Mouse (Mus musculus) stomach, postnatal 0 days (tissue): ENCODE measurements around the gene Klhl11. TPM values are rescaled to one million over a fixed set of nuclear protein-coding genes. Genes with fewer than 3 reads are reported as not detected.

ENCODE experiments used
- ATAC-seq: fragments of 200-750 bp; cut with Nextera tagmentation; 2 replicates; pipeline ENCODE4 v1.8.0; 2017; ENCODE audit not compliant: low FRiP score, low TSS enrichment
- DNase-seq: peaks from one replicate; pipeline ENCODE4 v3.0.0-alpha.2; 2016; ENCODE audit warnings: low spot score
- H3K27ac ChIP-seq: fragments of 300-500 bp; sonication (generic); replicated peaks from 2 replicates; pipeline ENCODE4 v1.5.1; 2014; ENCODE audit warnings: mild to moderate bottlenecking, control low read depth
- H3K27me3 ChIP-seq: fragments of 300-500 bp; sonication (generic); 2 replicates; pipeline ENCODE4 v1.6.1; 2014; ENCODE audit warnings: low read length; ENCODE audit not compliant: control insufficient read depth, insufficient read depth
- H3K36me3 ChIP-seq: fragments of 300-500 bp; sonication (generic); 2 replicates; pipeline ENCODE4 v1.6.1; 2014; ENCODE audit warnings: low read length, mixed read lengths; ENCODE audit not compliant: control insufficient read depth, insufficient read depth
- H3K4me1 ChIP-seq: fragments of 300-500 bp; sonication (generic); replicated peaks from 2 replicates; pipeline ENCODE4 v1.6.1; 2014; ENCODE audit warnings: antibody characterized with exemption; ENCODE audit not compliant: control insufficient read depth, insufficient read depth
- H3K4me2 ChIP-seq: fragments of 300-500 bp; sonication (generic); replicated peaks from 2 replicates; pipeline ENCODE4 v1.6.1; 2014; ENCODE audit warnings: low read depth, mild to moderate bottlenecking, control low read depth, moderate library complexity
- H3K4me3 ChIP-seq: fragments of 300-500 bp; sonication (generic); 2 replicates; pipeline ENCODE4 v1.5.1; 2014; ENCODE audit warnings: low read depth, low read length, control low read depth
- H3K9ac ChIP-seq: fragments of 300-500 bp; sonication (generic); 2 replicates; pipeline ENCODE4 v1.6.1; 2014; ENCODE audit warnings: mild to moderate bottlenecking, low read length, control low read depth, mixed read lengths
- H3K9me3 ChIP-seq: fragments of 300-500 bp; sonication (generic); 2 replicates; pipeline ENCODE4 v1.6.1; 2016; ENCODE audit warnings: low read length; ENCODE audit not compliant: control insufficient read depth
- CTCF ChIP-seq: IDR thresholded peaks from 2 replicates; pipeline ENCODE4 v1.5.1; 2016; ENCODE audit warnings: antibody characterized with exemption, low read depth, mild to moderate bottlenecking, moderate library complexity
- EP300 ChIP-seq: optimal IDR thresholded peaks from 2 replicates; pipeline ENCODE3; 2016; ENCODE audit warnings: antibody characterized with exemption
- WGBS: fragments of 180-500 bp; shearing (Covaris S2); extraction: QIAGEN DNeasy Blood & Tissue Kit; methylation state at CpG from one replicate; pipeline ENCODE4 v1.1.7; 2014; 5-methylcytosine and 5-hydroxymethylcytosine counted together
- polyA plus RNA-seq: library from polyadenylated mRNA; unstranded; fragments of >200 nt; fragmentation: Nextera tagmentation; extraction: Ambion mirVana; gene quantifications from 2 replicates; pipeline ENCODE4 v1.2.1, GENCODE M21; 2015

Klhl11 gene
- polyA plus RNA-seq, 1 experiment from 2014 or later: 3.3 TPM

DNA sequence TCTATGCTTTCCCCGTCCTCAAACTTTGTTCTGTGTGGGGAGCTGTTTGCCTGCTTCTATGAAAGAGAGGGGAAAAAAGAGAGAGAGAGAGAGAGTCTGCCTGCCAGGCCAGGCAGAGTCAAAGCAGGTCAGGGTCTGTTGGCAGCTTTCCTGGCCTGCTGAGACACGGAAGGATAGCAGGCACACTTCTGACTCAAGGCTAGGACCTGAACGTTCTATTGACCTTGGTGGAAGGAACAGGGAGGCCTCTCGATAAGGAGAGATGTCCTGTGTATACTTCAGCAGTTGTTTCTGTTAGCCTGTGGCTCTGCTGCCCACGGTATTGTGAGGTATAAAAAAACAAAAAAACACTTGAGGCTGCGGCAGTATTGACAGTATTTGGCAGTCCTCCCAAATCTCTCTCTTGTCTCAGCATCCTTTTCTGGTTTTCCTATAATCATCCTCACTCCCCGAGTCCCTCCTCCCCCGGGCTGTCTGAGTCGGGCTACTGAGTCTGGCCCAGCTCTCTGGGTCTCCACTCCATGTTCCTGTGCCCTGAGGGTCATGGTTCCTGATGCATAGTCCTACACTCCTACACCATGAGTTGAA lies 43.8 kb downstream of the Klhl11 start:
- no peak overlapping the region for H3K4me2 ChIP-seq
- H3K9ac ChIP-seq: 0 out of 2 replicates have a peak overlapping the region, but pooled peaks have one; percentile 35
- ATAC-seq (no peak), DNase-seq (no peak)
- no peaks in the 10 kb centered on the region for H3K9me3 ChIP-seq
- H3K27ac ChIP-seq: peak overlapping the region; percentile 49; the same call in 1 of the 2 replicates
- H3K4me3 ChIP-seq: no peak overlapping the region
- H3K36me3 ChIP-seq: peaks cover 2% of the 10 kb centered on the region
- TF ChIP-seq CTCF (no peak), EP300 (no peak)
- H3K27me3 ChIP-seq: no peaks in the 10 kb centered on the region
- WGBS: 41% methylated on average over 9 of the region's 9 CpGs
- H3K4me1 ChIP-seq: no peaks in the 10 kb centered on the region

DNA sequence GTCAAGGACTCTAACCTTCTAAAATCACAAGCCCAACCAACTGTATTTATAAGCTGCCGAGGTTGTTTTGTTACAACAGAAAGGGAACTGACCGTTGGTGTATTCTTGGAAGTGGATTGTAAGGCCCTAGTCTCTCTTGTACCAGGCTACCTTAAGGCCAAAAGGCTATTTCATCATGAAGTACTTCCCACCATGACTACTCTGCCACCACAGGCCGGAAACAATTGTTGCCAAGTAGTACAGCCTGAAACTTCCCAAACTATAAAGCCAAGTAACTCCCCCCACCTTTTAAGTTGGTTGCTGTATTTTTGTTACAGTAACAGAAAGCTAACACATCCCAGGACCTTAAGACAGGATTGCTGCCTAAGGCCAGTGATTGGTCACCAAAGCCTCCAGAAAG lies 45.7 kb downstream of the Klhl11 start:
- H3K4me2 ChIP-seq: no peak overlapping the region
- no peaks in the 10 kb centered on the region for H3K9me3 ChIP-seq
- no peak overlapping the region for H3K9ac ChIP-seq
- WGBS: 76% methylated on average over 3 of the region's 3 CpGs
- H3K36me3 ChIP-seq: no peaks in the 10 kb centered on the region; the same call in 1 of the 2 replicates
- H3K4me3 ChIP-seq: no peak overlapping the region
- no peaks in the 10 kb centered on the region for H3K4me1 ChIP-seq
- DNase-seq: no peak
- H3K27me3 ChIP-seq: no peaks in the 10 kb centered on the region
- no peak overlapping the region for H3K27ac ChIP-seq
- no peak for ATAC-seq
- TF ChIP-seq CTCF (no peak), EP300 (no peak)

DNA sequence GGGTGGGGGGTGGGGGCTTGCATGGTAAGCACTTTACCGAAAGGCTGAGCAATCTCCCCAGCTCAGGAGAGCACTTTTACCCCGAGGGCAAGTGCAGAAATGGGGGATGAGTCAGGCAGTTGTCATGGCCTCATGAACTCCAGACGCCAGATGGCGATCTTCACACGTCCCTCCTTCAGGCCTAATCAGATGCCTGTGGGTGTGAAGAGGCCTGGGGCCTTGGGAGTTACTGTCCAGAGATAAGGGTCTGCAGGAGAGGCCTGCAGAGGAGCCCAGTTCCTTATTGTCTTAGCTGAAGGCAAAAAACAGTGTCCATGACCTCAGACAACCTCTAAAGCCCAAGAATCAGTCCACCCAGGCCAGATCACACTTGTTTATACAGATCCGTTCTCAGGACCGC lies 46.7 kb downstream of the Klhl11 start:
- H3K27me3 ChIP-seq: no peaks in the 10 kb centered on the region
- no peak overlapping the region for H3K9ac ChIP-seq
- 0 out of 2 replicates have a peak overlapping the region, but pooled peaks have one; percentile 5 for H3K27ac ChIP-seq
- H3K4me3 ChIP-seq: no peak overlapping the region
- TF ChIP-seq CTCF: peak; percentile 83
- no peak for TF ChIP-seq EP300
- no peaks in the 10 kb centered on the region; the same call in 1 of the 2 replicates for H3K36me3 ChIP-seq
- no peaks in the 10 kb centered on the region for H3K9me3 ChIP-seq
- WGBS: 18% methylated on average over 7 of the region's 7 CpGs
- 0 out of 2 replicates have a peak, but pooled peaks have one; percentile 33 for ATAC-seq
- DNase-seq: peak; percentile 55
- H3K4me2 ChIP-seq: no peak overlapping the region
- no peaks in the 10 kb centered on the region for H3K4me1 ChIP-seq

- Histone ChIP-seq H3K9ac (no peak overlapping the region), H3K27me3 (no peaks in the 10 kb centered on the region), H3K4me1 (no peaks in the 10 kb centered on the region), H3K36me3 (peaks cover 2% of the 10 kb centered on the region; the same call in 1 of the 2 replicates), H3K9me3 (no peaks in the 10 kb centered on the region), H3K4me3 (no peak overlapping the region), H3K4me2 (no peak overlapping the region), H3K27ac (no peak overlapping the region)
- ATAC-seq (no peak), DNase-seq (no peak)
- TF ChIP-seq EP300: no peak
- no peak for TF ChIP-seq CTCF
- WGBS: 89% methylated on average over 7 of the region's 7 CpGs
Measured at GRCm38 (mm10) chr11:100423836-100424235, 48.7 kb downstream of the Klhl11 start.

- Histone ChIP-seq H3K36me3 (peaks cover 2% of the 10 kb centered on the region; the same call in 1 of the 2 replicates), H3K27me3 (no peaks in the 10 kb centered on the region), H3K4me2 (no peak overlapping the region), H3K27ac (no peak overlapping the region), H3K4me3 (no peak overlapping the region), H3K9ac (no peak overlapping the region), H3K4me1 (no peaks in the 10 kb centered on the region), H3K9me3 (no peaks in the 10 kb centered on the region)
- whole genome bisulfite sequencing: 80% methylated on average over 8 of the region's 8 CpGs
- TF ChIP-seq EP300: no peak
- DNase-seq (no peak), ATAC-seq (no peak)
Measured at GRCm38 (mm10) chr11:100421537-100421936, 51.0 kb downstream of the Klhl11 start.

GRCm38 (mm10) chr11:100414914-100415822 lies 57.4 kb downstream of the Klhl11 start, which contains the start of gene Fkbp10:
TSS of gene Fkbp10 (plus strand) at chr11:100415697.
- TF ChIP-seq EP300 (peak; percentile 54), CTCF (no peak; the same call in none of the 2 replicates)
- Histone ChIP-seq H3K4me3 (peak within 1 kb of the TSS; percentile 71), H3K9ac (peak within 1 kb of the TSS; percentile 83), H3K4me2 (peak within 1 kb of the TSS; percentile 79), H3K9me3 (no peaks in the 10 kb centered on the region), H3K4me1 (peaks cover 7% of the 10 kb centered on the region; the same call in 1 of the 2 replicates), H3K27me3 (no peaks in the 10 kb centered on the region), H3K36me3 (no peaks in the 10 kb centered on the region), H3K27ac (peak within 1 kb of the TSS; percentile 94)
- peak; percentile 62 for DNase-seq
- WGBS: under 1% methylated on average over 29 of the region's 31 CpGs
- ATAC-seq: peak; percentile 33
